Mouse (Mus musculus): ENCODE results near the gene Yjefn3.

DNA sequence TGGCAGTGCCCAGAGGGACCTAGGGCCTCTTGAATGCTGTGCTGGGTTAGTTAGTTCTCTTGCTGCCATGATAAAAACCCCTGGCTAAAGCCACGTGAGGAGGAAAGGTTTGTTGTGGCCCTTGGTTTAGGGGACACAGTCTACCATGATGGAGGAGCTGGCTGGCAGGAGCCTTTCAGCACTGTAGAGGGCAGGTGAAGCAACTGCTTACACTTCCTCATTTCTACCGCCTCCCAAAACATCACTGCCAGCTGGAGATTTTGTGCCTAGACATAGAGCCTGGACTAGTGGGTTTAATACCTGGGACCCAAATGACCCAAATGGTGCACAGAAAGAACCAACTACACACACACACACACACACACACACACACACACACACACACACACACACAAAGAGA is 41.3 kb downstream of the Yjefn3 start:
- TF ChIP-seq CTCF (IDR thresholded peaks at IDR 0.05; ENCODE audit: control insufficient read depth, insufficient read depth, insufficient replicate concordance, low read depth, low read length) (no peak), POLR2A (IDR thresholded peaks at IDR 0.05; ENCODE audit: control insufficient read depth, low read depth, low read length) (no peak)

Measured in testis, adult 2 months (tissue).